Comparison of ENCODE assay signal across 26 mouse cellular contexts in the genomic region with DNA sequence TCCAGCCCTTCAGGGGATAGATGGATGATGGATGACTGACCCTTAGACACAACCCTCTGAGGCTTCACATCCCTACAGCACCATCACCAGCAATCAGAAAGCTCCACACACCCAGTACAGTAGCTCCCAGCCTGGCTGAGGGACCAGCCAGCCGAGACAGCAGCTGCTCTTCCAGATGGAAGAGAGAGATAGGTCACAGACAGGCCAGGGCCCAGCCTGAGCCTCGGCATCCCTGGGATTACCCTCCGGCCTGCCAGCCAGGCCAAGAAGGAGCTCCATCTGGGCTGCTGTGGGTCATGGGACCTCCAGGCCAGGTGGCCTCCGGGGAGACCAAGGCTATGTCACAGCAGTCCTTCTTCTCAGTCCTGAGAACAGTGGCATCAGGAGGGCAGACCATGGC. TPM values are rescaled to one million over a fixed set of nuclear protein-coding genes. Genes with fewer than 3 reads are reported as not detected.
DNase-seq lines count a peak whose midpoint lies in the region; ATAC-seq and TF ChIP-seq lines count a peak whose summit lies in the region.
"Had no signal": no experiment of that assay in that cellular context is flagged by ENCODE, and none has a peak within 500 bp of the region (broad histone marks: within the 10 kb centered on the region; RNA-seq: fewer than 3 reads in every experiment).

No protein-coding gene starts in this region.

- H3K4me3 ChIP-seq in liver, embryonic 13.5 days (replicated peaks) = no peak overlapping the region
- H3K4me3 ChIP-seq in liver, embryonic 12.5 days = no peak overlapping the region
- no peak overlapping the region for H3K4me3 ChIP-seq in myocyte
- H3K4me3 ChIP-seq: embryonic facial prominence, embryonic 13.5 days; embryonic facial prominence, embryonic 15.5 days; erythroblast, embryonic 14.5 days; forebrain, embryonic 10.5 days; forebrain, embryonic 12.5 days had no signal

- H3K27ac ChIP-seq in liver, embryonic 13.5 days = no peak overlapping the region
- no peak overlapping the region for H3K27ac ChIP-seq in liver, embryonic 12.5 days
- H3K27ac ChIP-seq: embryonic facial prominence, embryonic 13.5 days; embryonic facial prominence, embryonic 15.5 days; forebrain, embryonic 10.5 days; forebrain, embryonic 12.5 days had no signal

- no peak overlapping the region for H3ac ChIP-seq in myocyte (ENCODE audit: control insufficient read depth, insufficient read length)

- no peaks in the 10 kb centered on the region for H3K9me3 ChIP-seq in liver, embryonic 13.5 days (replicated peaks)
- no peaks in the 10 kb centered on the region for H3K9me3 ChIP-seq in liver, embryonic 12.5 days (replicated peaks)
- H3K9me3 ChIP-seq: embryonic facial prominence, embryonic 13.5 days; embryonic facial prominence, embryonic 15.5 days; forebrain, embryonic 10.5 days; forebrain, embryonic 12.5 days; G1E had no signal

- H3K9ac ChIP-seq in liver, embryonic 13.5 days = no peak overlapping the region
- H3K9ac ChIP-seq in liver, embryonic 12.5 days = no peak overlapping the region
- H3K9ac ChIP-seq: embryonic facial prominence, embryonic 13.5 days; embryonic facial prominence, embryonic 15.5 days; forebrain, embryonic 12.5 days had no signal

- peaks cover 55% of the 10 kb centered on the region for H3K79me2 ChIP-seq in myocyte (ENCODE audit: control insufficient read depth, insufficient read depth)

- H3K27me3 ChIP-seq in liver, embryonic 13.5 days = peaks cover 10% of the 10 kb centered on the region; the same call in 1 of the 2 replicates
- peaks cover 28% of the 10 kb centered on the region for H3K27me3 ChIP-seq in liver, embryonic 12.5 days (replicated peaks)
- no peaks in the 10 kb centered on the region for H3K27me3 ChIP-seq in myocyte (ENCODE audit: control insufficient read depth, insufficient read depth, insufficient read length)
- H3K27me3 ChIP-seq: embryonic facial prominence, embryonic 13.5 days; embryonic facial prominence, embryonic 15.5 days had no signal

- H3K36me3 ChIP-seq in liver, embryonic 13.5 days = no peaks in the 10 kb centered on the region
- no peaks in the 10 kb centered on the region for H3K36me3 ChIP-seq in liver, embryonic 12.5 days
- no peaks in the 10 kb centered on the region for H3K36me3 ChIP-seq in myocyte (ENCODE audit: control insufficient read depth, insufficient read depth)
- H3K36me3 ChIP-seq: embryonic facial prominence, embryonic 13.5 days; embryonic facial prominence, embryonic 15.5 days; forebrain, embryonic 10.5 days; forebrain, embryonic 12.5 days; G1E had no signal

- 41% methylated on average over 4 of the region's 4 CpGs for WGBS in liver, embryonic 13.5 days (ENCODE audit: insufficient replicate concordance)
- 43% methylated on average over 4 of the region's 4 CpGs for WGBS in liver, embryonic 12.5 days (ENCODE audit: insufficient replicate concordance)

- H3K4me2 ChIP-seq in liver, embryonic 13.5 days = no peak overlapping the region
- no peak overlapping the region for H3K4me2 ChIP-seq in liver, embryonic 12.5 days
- no peak overlapping the region for H3K4me2 ChIP-seq in myocyte (ENCODE audit: low read depth)
- H3K4me2 ChIP-seq: embryonic facial prominence, embryonic 13.5 days; embryonic facial prominence, embryonic 15.5 days; forebrain, embryonic 12.5 days had no signal

- ATAC-seq in liver, embryonic 13.5 days (ENCODE audit: low read depth) = 0 out of 2 replicates have a peak, but pooled peaks have one; percentile 19
- no peak for ATAC-seq in liver, embryonic 12.5 days
- ATAC-seq: CD4-positive, CD25-positive, alpha-beta regulatory T cell, adult 4 months; forebrain, embryonic 14.5 days; forebrain, embryonic 16.5 days had no signal

- DNase-seq in liver, embryonic 13.5 days = no peak
- peak; percentile 41 for DNase-seq in retina, postnatal 1 day
- no peak for DNase-seq in retina, embryonic 14.5 days (ENCODE audit: low spot score)
- DNase-seq in heart, postnatal 4 days = no peak
- DNase-seq: adrenal gland, adult 2 months; adrenal gland, postnatal 10 days; adrenal gland, postnatal 25 days; B cell, adult 2 months; cerebellum, adult 11 months; cerebellum, adult 18-20 months; cerebellum, adult 8-10 months; cerebellum, adult 9-11 months; cerebellum, postnatal 14 days; cerebellum, postnatal 36 days; embryo, embryonic 11 days had no signal

- peaks cover 3% of the 10 kb centered on the region; the same call in 1 of the 2 replicates for H3K4me1 ChIP-seq in liver, embryonic 13.5 days (replicated peaks)
- H3K4me1 ChIP-seq in liver, embryonic 12.5 days = no peaks in the 10 kb centered on the region

- no peak for TF ChIP-seq POLR2A in myocyte (IDR thresholded peaks at IDR 0.05; ENCODE audit: insufficient read length, low read depth)

TF ChIP-seq in myocyte, 11 proteins besides CTCF, POLR2A, EP300 and RAD21:
- TF ChIP-seq MYOD1 (IDR thresholded peaks at IDR 0.05; ENCODE audit: control insufficient read depth in 1 of 3, insufficient read length in 2 of 3, low read depth in 2 of 3) (peak in 2 of 3 experiments; percentile 43 to 80), MAX (IDR thresholded peaks at IDR 0.05; ENCODE audit: low read depth) (no peak), MYOG (IDR thresholded peaks at IDR 0.05; ENCODE audit: control insufficient read depth in 1 of 3, insufficient read depth in 1 of 3, insufficient read length in 2 of 3, low read depth in 2 of 3) (peak; percentile 58 to 82 (median 60)), E2F4 (IDR thresholded peaks at IDR 0.05; ENCODE audit: insufficient read depth) (no peak), CEBPB (IDR thresholded peaks at IDR 0.05; ENCODE audit: insufficient read depth, poor library complexity, severe bottlenecking) (no peak)

RNA-seq across cellular contexts. Expression of a gene that starts 38.6 kb away (rescaled TPM):
- 10.0 and 11.7 TPM in 2 replicates for polyA plus RNA-seq in liver, embryonic 13.5 days (2015; fragmentation: Nextera tagmentation; extraction: Ambion mirVana)
- polyA plus RNA-seq in liver, embryonic 12.5 days (2016; fragmentation: Nextera tagmentation; extraction: Ambion mirVana) = 27.6 and 28.4 TPM in 2 replicates
- 22.6 TPM for polyA plus RNA-seq in myocyte (2012; fragmentation: generic; extraction: Trizol)
- 10 to 100 TPM; 45.7 to 47.0 TPM for total RNA-seq in heart, postnatal 4 days (2021)
